Mouse (Mus musculus) embryonic facial prominence, embryonic 12.5 days (tissue): ENCODE measurements around the gene Id1. TPM values are rescaled to one million over a fixed set of nuclear protein-coding genes. Genes with fewer than 3 reads are reported as not detected.

Source experiments
- ATAC-seq: fragments of 200-750 bp; cut with Nextera tagmentation; 2 replicates; pipeline ENCODE4 v1.8.0; 2017; ENCODE audit not compliant: insufficient number of reproducible peaks, insufficient read depth, low FRiP score, low TSS enrichment
- H3K27ac ChIP-seq: fragments of 300-500 bp; sonication (generic); 2 replicates; pipeline ENCODE4 v1.5.1; 2016; ENCODE audit warnings: mild to moderate bottlenecking
- H3K27me3 ChIP-seq: fragments of 300-500 bp; sonication (generic); 2 replicates; pipeline ENCODE4 v1.6.1; 2016; ENCODE audit warnings: mild to moderate bottlenecking, moderate library complexity
- H3K36me3 ChIP-seq: fragments of 300-500 bp; sonication (generic); 2 replicates; pipeline ENCODE4 v1.6.1; 2016; ENCODE audit warnings: mild to moderate bottlenecking
- H3K4me1 ChIP-seq: fragments of 300-500 bp; sonication (generic); 2 replicates; pipeline ENCODE4 v1.6.1; 2016
- H3K4me2 ChIP-seq: fragments of 300-500 bp; sonication (generic); replicated peaks from 2 replicates; pipeline ENCODE4 v1.6.1; 2016; ENCODE audit warnings: mild to moderate bottlenecking, moderate library complexity
- H3K4me3 ChIP-seq: fragments of 300-500 bp; sonication (generic); 2 replicates; pipeline ENCODE4 v1.5.1; 2016; ENCODE audit warnings: mild to moderate bottlenecking
- H3K9ac ChIP-seq: fragments of 300-500 bp; sonication (generic); 2 replicates; pipeline ENCODE4 v1.6.1; 2016; ENCODE audit warnings: mild to moderate bottlenecking, moderate library complexity
- H3K9me3 ChIP-seq: fragments of 300-500 bp; sonication (generic); 2 replicates; pipeline ENCODE4 v1.6.1; 2016; ENCODE audit warnings: mild to moderate bottlenecking, moderate library complexity
- WGBS: fragments of 180-500 bp; shearing (Covaris S2); methylation state at CpG from one replicate; pipeline ENCODE4 v1.1.7; 2016; 5-methylcytosine and 5-hydroxymethylcytosine counted together
- polyA plus RNA-seq: library from polyadenylated mRNA; unstranded; fragments of >200 nt; fragmentation: Nextera tagmentation; extraction: Ambion mirVana; gene quantifications from 2 replicates; pipeline ENCODE4 v1.2.1, GENCODE M21; 2016

The Id1 gene
- polyA plus RNA-seq, 1 experiment from 2014 or later: 168 TPM

- no peak for ATAC-seq
- 62% methylated on average over 17 of the region's 17 CpGs for WGBS
- Histone ChIP-seq H3K4me2 (no peak overlapping the region), H3K4me1 (peaks cover 18% of the 10 kb centered on the region), H3K27ac (no peak overlapping the region), H3K4me3 (no peak overlapping the region), H3K27me3 (no peaks in the 10 kb centered on the region), H3K36me3 (no peaks in the 10 kb centered on the region), H3K9ac (no peak overlapping the region), H3K9me3 (no peaks in the 10 kb centered on the region)
Observed at GRCm38 (mm10) chr2:152756474-152757393, 20.7 kb downstream of the Id1 start.

GRCm38 (mm10) chr2:152757478-152757877 lies 21.4 kb downstream of the Id1 start:
- Histone ChIP-seq H3K27me3 (no peaks in the 10 kb centered on the region), H3K36me3 (no peaks in the 10 kb centered on the region)

DNA sequence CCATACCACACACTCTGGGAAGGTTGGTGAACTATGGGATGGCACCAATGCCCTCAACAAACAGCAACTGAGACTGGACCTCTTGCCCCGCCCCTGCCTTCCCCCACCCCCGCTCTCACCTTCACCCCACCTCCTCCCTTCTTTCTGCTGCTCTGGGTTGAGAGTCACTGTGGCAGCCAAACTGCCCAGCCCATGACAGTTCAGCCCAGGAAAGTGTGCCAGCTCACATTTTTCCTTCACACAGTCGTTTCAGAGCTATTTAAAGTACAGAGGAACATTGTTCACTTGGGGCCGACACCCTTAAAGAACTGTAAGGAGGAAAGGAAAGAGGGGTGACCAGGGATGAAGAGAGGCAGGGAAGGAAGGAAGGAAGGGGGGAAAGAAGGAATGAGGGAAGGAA lies 22.3 kb downstream of the Id1 start:
- 44% methylated on average over 4 of the region's 4 CpGs for WGBS
- Histone ChIP-seq H3K27ac (no peak overlapping the region), H3K4me3 (no peak overlapping the region), H3K27me3 (no peaks in the 10 kb centered on the region), H3K9ac (no peak overlapping the region), H3K9me3 (no peaks in the 10 kb centered on the region), H3K4me2 (no peak overlapping the region), H3K36me3 (no peaks in the 10 kb centered on the region), H3K4me1 (peaks cover 18% of the 10 kb centered on the region)
- ATAC-seq: no peak

More at GRCm38 (mm10) chr2:152757478-152757877, 21.4 kb downstream of the Id1 start:
- ATAC-seq: no peak
- H3K4me3 ChIP-seq: no peak overlapping the region
- H3K27ac ChIP-seq: no peak overlapping the region
- WGBS: 60% methylated on average over 2 of the region's 2 CpGs
- H3K4me2 ChIP-seq: no peak overlapping the region
- no peaks in the 10 kb centered on the region for H3K9me3 ChIP-seq
- peaks cover 18% of the 10 kb centered on the region for H3K4me1 ChIP-seq
- H3K9ac ChIP-seq: no peak overlapping the region

GRCm38 (mm10) chr2:152763310-152763709 lies 27.3 kb downstream of the Id1 start:
- no peak overlapping the region for H3K4me2 ChIP-seq
- H3K36me3 ChIP-seq: no peaks in the 10 kb centered on the region
- no peaks in the 10 kb centered on the region for H3K27me3 ChIP-seq
- no peak overlapping the region for H3K4me3 ChIP-seq
- H3K27ac ChIP-seq: no peak overlapping the region
- H3K9ac ChIP-seq: no peak overlapping the region
- H3K9me3 ChIP-seq: no peaks in the 10 kb centered on the region
- ATAC-seq: no peak
- 74% methylated on average over 6 of the region's 6 CpGs for WGBS
- peaks cover 25% of the 10 kb centered on the region for H3K4me1 ChIP-seq

DNA sequence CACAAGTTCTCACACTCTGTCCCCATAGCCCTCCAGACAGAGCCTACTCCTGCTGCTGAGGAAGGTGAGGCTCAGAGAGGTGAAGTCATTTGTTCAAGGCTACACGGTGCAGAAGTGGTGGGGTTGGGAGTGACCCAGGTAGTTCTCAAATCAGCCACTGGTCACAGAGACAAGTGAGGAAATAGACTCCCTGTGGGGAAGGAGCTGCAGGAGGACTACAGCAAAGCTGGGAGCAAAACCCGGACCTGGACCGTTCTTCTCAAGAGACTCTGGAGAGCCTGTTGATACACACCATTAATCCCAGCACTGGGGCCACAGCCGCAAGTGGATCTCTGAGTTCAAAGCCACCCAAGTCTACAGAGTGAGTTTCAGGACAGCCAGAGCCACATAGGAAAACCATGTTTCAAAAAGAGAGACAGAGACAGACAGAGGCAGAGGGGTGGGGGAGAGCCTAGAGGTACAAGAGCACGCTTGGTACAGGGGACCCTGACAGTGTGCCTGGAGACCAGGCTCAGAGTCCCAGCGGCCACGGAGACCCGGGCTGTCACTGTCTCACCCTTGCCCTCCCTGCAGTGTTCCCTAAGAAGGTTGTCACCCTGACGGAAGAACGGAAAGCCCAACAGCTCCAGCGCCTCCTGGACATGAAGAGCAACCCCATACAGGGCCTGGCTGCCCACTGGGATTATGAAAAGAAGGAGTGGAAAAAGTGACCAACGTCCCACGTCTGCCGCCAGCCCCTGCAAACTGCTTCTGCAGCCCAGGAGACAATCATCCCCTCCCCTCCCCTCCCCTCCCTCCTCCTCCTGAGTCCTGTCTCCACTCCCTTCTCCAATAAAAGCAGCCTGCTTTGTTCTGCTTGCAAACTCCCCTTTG lies 28.4 kb downstream of the Id1 start:
- H3K27me3 ChIP-seq: no peaks in the 10 kb centered on the region
- 0 out of 2 replicates have a peak overlapping the region, but pooled peaks have one; percentile 11 for H3K9ac ChIP-seq
- WGBS: 9% methylated on average over 14 of the region's 14 CpGs
- no peaks in the 10 kb centered on the region for H3K9me3 ChIP-seq
- no peak for ATAC-seq
- H3K4me2 ChIP-seq: peak overlapping the region; percentile 36
- H3K36me3 ChIP-seq: no peaks in the 10 kb centered on the region
- H3K27ac ChIP-seq: 0 out of 2 replicates have a peak overlapping the region, but pooled peaks have one; percentile 23
- H3K4me3 ChIP-seq: no peak overlapping the region
- peaks cover 25% of the 10 kb centered on the region for H3K4me1 ChIP-seq

DNA sequence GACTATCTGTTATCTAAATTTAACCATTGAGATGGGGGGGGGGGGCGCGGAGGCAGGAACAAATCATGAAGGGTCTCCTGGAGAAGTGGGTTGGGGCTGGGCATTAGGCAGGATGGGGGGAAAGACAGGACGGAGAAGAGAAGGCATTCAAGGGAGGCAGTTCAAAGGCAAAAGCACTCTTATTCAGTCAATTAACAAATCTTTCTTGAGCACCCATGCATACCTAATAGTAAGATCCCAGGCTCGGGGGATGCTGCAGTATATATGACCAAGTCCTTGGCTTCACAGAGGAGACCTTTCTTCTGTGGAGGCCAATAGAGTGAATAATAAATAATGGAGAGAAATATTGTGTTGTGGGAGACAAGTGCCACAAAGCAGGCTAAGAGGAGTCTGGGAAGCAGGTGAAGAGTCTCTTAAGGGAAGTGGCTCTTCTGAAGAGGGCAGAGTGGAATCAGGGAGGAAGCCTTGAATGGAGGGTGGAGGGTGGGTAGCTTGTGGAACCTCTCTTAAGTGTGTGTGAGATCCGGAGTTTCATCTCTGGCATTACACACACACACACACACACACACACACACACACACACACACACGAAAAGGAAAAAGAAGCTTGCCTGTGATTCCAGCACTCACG lies 29.1 kb downstream of the Id1 start:
- Histone ChIP-seq H3K27ac (no peak overlapping the region), H3K4me2 (no peak overlapping the region), H3K4me1 (peaks cover 25% of the 10 kb centered on the region), H3K27me3 (no peaks in the 10 kb centered on the region), H3K9ac (no peak overlapping the region), H3K9me3 (no peaks in the 10 kb centered on the region), H3K4me3 (no peak overlapping the region), H3K36me3 (no peaks in the 10 kb centered on the region)
- WGBS: 45% methylated on average over 7 of the region's 7 CpGs
- no peak for ATAC-seq

GRCm38 (mm10) chr2:152766387-152767123 lies 30.5 kb downstream of the Id1 start:
- no peaks in the 10 kb centered on the region for H3K9me3 ChIP-seq
- no peak overlapping the region for H3K9ac ChIP-seq
- 0 out of 2 replicates have a peak overlapping the region, but pooled peaks have one; percentile 13 for H3K4me2 ChIP-seq
- peak overlapping the region; percentile 72 for H3K27ac ChIP-seq
- H3K36me3 ChIP-seq: no peaks in the 10 kb centered on the region
- no peaks in the 10 kb centered on the region for H3K27me3 ChIP-seq
- no peak for ATAC-seq
- no peak overlapping the region for H3K4me3 ChIP-seq
- peaks cover 25% of the 10 kb centered on the region for H3K4me1 ChIP-seq
- 14% methylated on average over 25 of the region's 25 CpGs for WGBS

- Histone ChIP-seq H3K4me2 (no peak overlapping the region), H3K27me3 (no peaks in the 10 kb centered on the region), H3K4me3 (no peak overlapping the region), H3K27ac (no peak overlapping the region), H3K9ac (no peak overlapping the region), H3K4me1 (peaks cover 25% of the 10 kb centered on the region), H3K36me3 (no peaks in the 10 kb centered on the region), H3K9me3 (no peaks in the 10 kb centered on the region)
- ATAC-seq: no peak
- 63% methylated on average over 12 of the region's 12 CpGs for WGBS
Observed at GRCm38 (mm10) chr2:152767618-152768271, 31.7 kb downstream of the Id1 start.

DNA sequence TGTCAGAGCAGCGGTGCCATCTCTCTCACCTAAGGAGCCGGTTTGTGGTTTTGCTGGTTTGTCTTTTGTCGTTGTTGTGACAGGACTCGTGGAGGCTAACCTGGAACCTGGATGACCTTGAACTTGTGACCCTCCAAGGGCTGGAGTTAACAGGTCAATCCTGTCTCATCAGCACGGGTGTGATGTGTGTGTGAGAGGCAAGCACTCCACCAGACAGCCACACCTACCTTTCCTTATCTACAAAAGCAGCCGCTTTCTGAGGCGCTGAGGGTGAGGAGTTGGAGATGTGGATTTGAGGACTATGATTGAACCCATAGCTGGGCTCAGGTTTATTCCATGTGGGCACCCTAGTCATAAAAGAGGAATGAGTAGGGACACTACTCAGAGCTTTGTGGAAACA lies 33.6 kb downstream of the Id1 start:
- no peak for ATAC-seq
- H3K27ac ChIP-seq: no peak overlapping the region
- no peaks in the 10 kb centered on the region for H3K36me3 ChIP-seq
- no peak overlapping the region for H3K4me3 ChIP-seq
- H3K9ac ChIP-seq: no peak overlapping the region
- peaks cover 16% of the 10 kb centered on the region for H3K4me1 ChIP-seq
- no peaks in the 10 kb centered on the region for H3K9me3 ChIP-seq
- no peak overlapping the region for H3K4me2 ChIP-seq
- 84% methylated on average over 7 of the region's 7 CpGs for WGBS
- H3K27me3 ChIP-seq: no peaks in the 10 kb centered on the region

DNA sequence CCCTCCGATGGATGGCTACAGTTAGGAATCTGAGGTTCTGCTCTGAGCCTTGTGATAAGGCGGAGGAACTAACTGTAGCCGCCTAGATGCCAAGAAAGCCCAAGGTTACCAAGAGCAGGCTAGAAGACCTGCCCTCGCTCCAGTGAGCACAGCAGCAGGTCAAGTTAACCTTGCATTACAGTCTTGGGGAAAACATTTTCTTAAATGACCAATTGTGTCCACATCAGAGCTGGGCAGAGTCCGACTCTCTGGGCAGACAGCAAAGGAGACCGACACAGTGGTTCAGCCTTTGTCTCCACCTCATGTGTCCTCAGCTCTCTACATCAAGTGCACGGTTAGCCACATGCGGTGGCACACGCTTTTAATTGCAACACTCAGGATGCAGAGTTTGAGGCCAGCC lies 35.5 kb downstream of the Id1 start:
- Histone ChIP-seq H3K4me1 (0 out of 2 replicates have a peak, but pooled peaks cover 3% of the 10 kb centered on the region), H3K9ac (no peak overlapping the region), H3K27me3 (no peaks in the 10 kb centered on the region), H3K27ac (no peak overlapping the region), H3K4me2 (no peak overlapping the region), H3K4me3 (no peak overlapping the region), H3K36me3 (no peaks in the 10 kb centered on the region), H3K9me3 (no peaks in the 10 kb centered on the region)
- WGBS: 90% methylated on average over 9 of the region's 9 CpGs
- ATAC-seq: no peak
